Mouse (Mus musculus) E14TG2a.4 (cell line): ENCODE data around the gene 9130230L23Rik.
A peak's percentile ranks its signal among the peaks of the same experiment; 100 is the strongest.
"Not testable (repeated sequence)": the region's sequence is repeated elsewhere in the genome, so short reads cannot be mapped to it uniquely, and the experiment has no call there.

Experiments
- H3K27me3 ChIP-seq: 2 replicates; pipeline ENCODE4 v1.6.1; 2014; ENCODE audit warnings: low read length, control low read depth; ENCODE audit not compliant: insufficient read depth
- H3K36me3 ChIP-seq: 2 replicates; pipeline ENCODE4 v1.6.1; 2014; ENCODE audit warnings: low read length, control low read depth; ENCODE audit not compliant: insufficient read depth
- H3K4me1 ChIP-seq: replicated peaks from 2 replicates; pipeline ENCODE4 v1.6.1; 2014; ENCODE audit warnings: low read depth, low read length, control low read depth
- H3K4me3 ChIP-seq: replicated peaks from 2 replicates; pipeline ENCODE4 v1.5.1; 2014; ENCODE audit warnings: mild to moderate bottlenecking, low read length
- H3K9me3 ChIP-seq: 2 replicates; pipeline ENCODE4 v1.6.1; 2014; ENCODE audit warnings: low read length, control low read depth
- CTCF ChIP-seq: conservative IDR thresholded peaks from 2 replicates; pipeline ENCODE4 v1.5.1; 2014; ENCODE audit warnings: low read length
- NANOG ChIP-seq: IDR thresholded peaks from 2 replicates; pipeline ENCODE4 v1.6.1; 2014; ENCODE audit warnings: borderline replicate concordance, low read length, mixed read lengths
- POU5F1 ChIP-seq: IDR thresholded peaks from 2 replicates; pipeline ENCODE4 v1.6.1; 2014; ENCODE audit warnings: low read length, borderline replicate concordance

Gene 9130230L23Rik

DNA sequence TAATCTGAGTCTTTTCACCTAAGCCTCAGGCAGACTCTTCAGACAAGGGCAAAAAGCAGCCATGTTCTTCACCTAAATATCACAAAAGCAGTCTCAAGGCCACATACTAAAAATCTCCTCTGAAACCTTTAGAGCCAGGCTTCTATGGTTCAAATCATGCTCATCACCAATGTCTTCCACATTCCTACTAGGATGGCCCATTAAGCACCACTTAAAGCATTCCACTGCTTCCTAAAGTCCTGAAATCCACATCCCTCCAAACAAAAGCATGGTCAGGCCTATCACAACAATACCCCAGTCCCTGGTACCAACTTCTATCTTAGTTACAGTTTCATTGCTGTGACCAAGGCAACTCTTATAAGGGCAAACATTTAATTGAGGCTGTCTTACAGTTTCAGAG is 6.3 kb downstream of the 9130230L23Rik start:
- Histone ChIP-seq H3K27me3 (no peaks in the 10 kb centered on the region), H3K4me3 (no peak overlapping the region), H3K9me3 (no peaks in the 10 kb centered on the region), H3K36me3 (no peaks in the 10 kb centered on the region), H3K4me1 (peaks cover 37% of the 10 kb centered on the region)
- TF ChIP-seq NANOG = peak; percentile 83
- TF ChIP-seq CTCF = no peak

DNA sequence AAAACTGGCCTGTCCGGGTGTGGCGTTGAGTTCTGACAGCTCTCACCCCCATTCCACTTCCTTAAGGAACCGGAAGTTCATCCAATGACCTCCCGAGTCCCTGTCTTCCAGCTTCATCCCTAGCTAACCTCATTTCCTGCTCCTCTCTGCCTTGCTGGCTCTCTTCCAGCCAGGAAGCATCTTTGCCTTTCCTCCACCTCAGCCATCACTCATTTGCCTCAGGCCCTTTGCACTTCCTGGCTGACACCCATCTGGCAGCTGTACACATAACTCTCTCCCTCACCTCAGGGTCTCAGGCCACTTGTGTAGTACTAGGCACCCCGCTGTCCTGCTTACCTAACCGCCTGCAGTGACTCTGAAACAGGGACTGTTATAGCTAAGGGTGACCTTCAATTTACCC is 9.4 kb downstream of the 9130230L23Rik start:
- H3K36me3 ChIP-seq = no peaks in the 10 kb centered on the region
- H3K9me3 ChIP-seq = no peaks in the 10 kb centered on the region
- H3K4me3 ChIP-seq = peak overlapping the region; percentile 28; the same call in 1 of the 2 replicates
- peaks cover 33% of the 10 kb centered on the region for H3K4me1 ChIP-seq
- no peaks in the 10 kb centered on the region for H3K27me3 ChIP-seq
- TF ChIP-seq NANOG (no peak; the same call in 1 of the 2 replicates), POU5F1 (no peak), CTCF (no peak)

GRCm38 (mm10) chr5:65991191-65991590 is 12.9 kb downstream of the 9130230L23Rik start:
- peaks cover 33% of the 10 kb centered on the region for H3K4me1 ChIP-seq
- no peaks in the 10 kb centered on the region for H3K9me3 ChIP-seq
- H3K4me3 ChIP-seq = no peak overlapping the region
- no peaks in the 10 kb centered on the region for H3K36me3 ChIP-seq
- no peaks in the 10 kb centered on the region for H3K27me3 ChIP-seq
- TF ChIP-seq POU5F1 = no peak

- peaks cover 15% of the 10 kb centered on the region for H3K4me1 ChIP-seq
- H3K36me3 ChIP-seq, H3K4me3 ChIP-seq, H3K27me3 ChIP-seq, H3K9me3 ChIP-seq: not testable (repeated sequence)
Observed at GRCm38 (mm10) chr5:65987004-65987403, 17.1 kb downstream of the 9130230L23Rik start.

GRCm38 (mm10) chr5:65986426-65986825 is 17.7 kb downstream of the 9130230L23Rik start:
- Histone ChIP-seq H3K36me3 (no peaks in the 10 kb centered on the region), H3K4me1 (peaks cover 20% of the 10 kb centered on the region), H3K9me3 (no peaks in the 10 kb centered on the region), H3K4me3 (no peak overlapping the region), H3K27me3 (peaks cover 3% of the 10 kb centered on the region; the same call in 1 of the 2 replicates)
- TF ChIP-seq POU5F1 (no peak), NANOG (no peak), CTCF (no peak)

DNA sequence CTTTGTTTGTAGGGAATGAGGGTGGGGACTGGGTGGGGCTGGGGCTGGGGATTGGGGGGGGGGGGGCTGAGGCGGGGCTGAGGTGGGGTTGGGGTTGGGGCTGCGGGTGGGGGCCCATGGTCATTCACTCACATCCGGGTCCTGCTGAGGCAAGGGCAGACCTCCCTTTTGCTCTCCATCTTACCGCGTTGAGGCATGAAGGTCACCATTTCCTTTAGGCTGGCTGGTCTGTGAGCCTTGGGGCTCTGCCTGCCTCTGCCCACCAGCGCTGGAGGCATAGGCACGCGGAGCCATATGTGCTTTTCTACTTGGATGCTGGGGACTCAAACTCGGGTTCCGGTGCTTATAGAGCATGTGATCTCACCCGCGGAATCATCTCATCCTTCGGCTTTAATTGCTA is 28.4 kb downstream of the 9130230L23Rik start:
- Histone ChIP-seq H3K36me3 (peaks cover 21% of the 10 kb centered on the region), H3K27me3 (no peaks in the 10 kb centered on the region), H3K9me3 (no peaks in the 10 kb centered on the region), H3K4me3 (peak overlapping the region; percentile 72), H3K4me1 (peaks cover 58% of the 10 kb centered on the region)
- TF ChIP-seq POU5F1 = no peak
- no peak for TF ChIP-seq NANOG
- TF ChIP-seq CTCF = no peak

DNA sequence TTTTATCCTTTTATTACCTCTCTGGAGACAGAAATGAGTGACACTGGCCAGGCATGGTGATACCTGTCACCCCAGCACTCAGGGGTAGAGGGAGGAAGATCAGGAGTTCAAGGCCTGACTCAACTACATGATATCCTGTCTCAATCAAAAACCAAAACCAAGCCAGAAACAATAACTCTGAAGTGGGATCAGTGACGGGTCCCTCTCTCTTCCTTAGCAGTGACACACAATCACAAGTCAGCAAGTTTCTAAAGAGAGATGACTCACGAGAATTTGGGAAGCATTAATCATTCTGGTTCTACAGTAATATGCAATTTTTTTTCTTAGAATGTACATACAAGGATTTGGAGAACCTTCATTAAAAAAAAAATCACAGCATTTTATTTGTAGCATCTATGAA is 30.9 kb downstream of the 9130230L23Rik start:
- H3K27me3 ChIP-seq = no peaks in the 10 kb centered on the region
- TF ChIP-seq POU5F1 (no peak), CTCF (no peak), NANOG (no peak)
- no peak overlapping the region for H3K4me3 ChIP-seq
- H3K4me1 ChIP-seq = peaks cover 70% of the 10 kb centered on the region
- peaks cover 29% of the 10 kb centered on the region for H3K36me3 ChIP-seq
- H3K9me3 ChIP-seq = no peaks in the 10 kb centered on the region

DNA sequence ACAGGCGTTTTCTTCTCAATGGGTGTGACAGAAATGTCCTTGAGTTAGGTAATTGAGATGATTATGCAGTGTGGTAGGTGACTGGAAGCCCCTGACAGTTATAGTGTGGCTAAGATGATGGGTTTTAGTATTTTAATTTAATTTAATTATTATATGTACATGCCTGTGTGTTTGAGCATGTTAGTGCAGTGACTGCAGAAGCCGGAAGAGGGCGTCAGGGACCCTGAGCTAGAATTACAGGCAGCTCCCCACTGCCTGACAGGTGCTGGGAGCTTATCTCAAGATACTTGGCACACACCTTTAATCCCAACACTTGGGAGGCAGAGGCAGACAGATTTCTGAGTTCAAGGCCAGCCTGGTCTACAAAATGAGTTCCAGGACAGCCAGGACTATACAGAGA is 36.1 kb downstream of the 9130230L23Rik start:
- H3K4me3 ChIP-seq = peak overlapping the region; percentile 79
- no peaks in the 10 kb centered on the region for H3K9me3 ChIP-seq
- H3K36me3 ChIP-seq = peaks cover 26% of the 10 kb centered on the region
- TF ChIP-seq CTCF (peak; percentile 55), POU5F1 (no peak)
- peaks cover 56% of the 10 kb centered on the region for H3K4me1 ChIP-seq
- no peaks in the 10 kb centered on the region for H3K27me3 ChIP-seq

DNA sequence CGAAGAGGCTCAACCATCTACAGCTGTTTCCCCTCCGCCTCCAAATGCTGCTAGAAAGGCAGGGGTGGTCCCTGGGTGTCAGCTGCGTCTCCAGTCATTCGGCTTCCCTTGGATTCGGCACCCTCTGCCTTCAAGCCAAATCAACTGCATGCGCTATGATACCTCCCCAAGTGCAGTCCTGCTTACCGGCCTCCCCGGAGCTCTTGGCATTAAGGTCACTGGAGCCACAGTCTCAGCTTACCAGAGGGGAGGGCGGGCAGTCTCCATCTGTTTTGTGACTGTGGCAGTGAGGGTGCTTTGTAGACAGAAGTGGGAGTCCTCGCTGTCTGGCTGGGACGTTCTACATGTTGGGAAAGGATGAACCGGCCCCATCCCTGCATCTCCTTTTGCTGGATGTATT is 37.0 kb downstream of the 9130230L23Rik start:
- TF ChIP-seq POU5F1 (no peak), CTCF (no peak), NANOG (no peak)
- H3K27me3 ChIP-seq = no peaks in the 10 kb centered on the region
- H3K36me3 ChIP-seq = peaks cover 19% of the 10 kb centered on the region
- peaks cover 56% of the 10 kb centered on the region for H3K4me1 ChIP-seq
- no peaks in the 10 kb centered on the region for H3K9me3 ChIP-seq
- peak overlapping the region; percentile 79 for H3K4me3 ChIP-seq
